Mouse (Mus musculus) kidney, postnatal 14 days (tissue): Measurements from ENCODE around the gene Rad51b.
A peak's percentile ranks its signal among the peaks of the same experiment; 100 is the strongest.

Experiments used
- DNase-seq: peaks from one replicate; pipeline ENCODE4 v3.0.0; 2022; ENCODE audit warnings: mixed read lengths

Gene Rad51b

DNA sequence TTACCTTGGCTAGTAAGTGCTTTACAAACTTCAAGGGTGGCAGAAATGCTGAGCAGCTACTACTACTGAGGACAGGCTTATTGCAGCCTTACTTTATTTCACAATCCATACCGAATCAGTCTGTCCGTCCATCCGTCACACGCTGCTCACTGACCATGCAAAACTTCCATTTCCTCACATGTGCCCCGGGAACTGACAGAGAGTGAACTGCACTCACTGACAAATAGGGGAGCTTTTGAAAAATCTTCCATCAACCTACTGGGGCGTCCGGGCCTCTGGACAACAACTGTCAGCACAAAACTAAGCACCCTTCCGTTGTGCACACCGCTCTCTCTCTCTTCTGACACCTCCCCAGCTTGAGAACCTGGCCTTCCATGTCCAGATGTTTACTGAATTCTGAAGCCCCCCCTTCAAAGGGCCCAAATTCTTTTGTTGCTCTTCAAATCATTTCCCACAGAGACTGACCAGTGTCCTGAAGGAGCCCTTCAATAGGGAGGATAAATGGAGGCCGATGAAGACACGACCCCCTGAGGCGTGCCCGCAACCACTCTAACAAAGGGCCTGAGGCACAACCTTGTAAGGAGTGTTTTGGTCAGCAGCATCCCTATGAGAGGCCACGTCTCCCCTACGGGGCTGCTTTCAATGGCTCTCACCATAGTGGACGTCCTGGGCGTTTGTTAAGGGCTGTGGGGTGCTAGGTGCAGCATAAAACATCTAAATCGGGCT, 515.9 kb downstream of the Rad51b start:
- DNase-seq: no peak

- no peak for DNase-seq
These were observed 516.7 kb downstream of the Rad51b start for GRCm38 (mm10) chr12:79813566-79814305.

GRCm38 (mm10) chr12:79814312-79815091, 517.4 kb downstream of the Rad51b start:
- DNase-seq: no peak

- DNase-seq: no peak
These were observed 519.2 kb downstream of the Rad51b start for GRCm38 (mm10) chr12:79816241-79816640.

DNA sequence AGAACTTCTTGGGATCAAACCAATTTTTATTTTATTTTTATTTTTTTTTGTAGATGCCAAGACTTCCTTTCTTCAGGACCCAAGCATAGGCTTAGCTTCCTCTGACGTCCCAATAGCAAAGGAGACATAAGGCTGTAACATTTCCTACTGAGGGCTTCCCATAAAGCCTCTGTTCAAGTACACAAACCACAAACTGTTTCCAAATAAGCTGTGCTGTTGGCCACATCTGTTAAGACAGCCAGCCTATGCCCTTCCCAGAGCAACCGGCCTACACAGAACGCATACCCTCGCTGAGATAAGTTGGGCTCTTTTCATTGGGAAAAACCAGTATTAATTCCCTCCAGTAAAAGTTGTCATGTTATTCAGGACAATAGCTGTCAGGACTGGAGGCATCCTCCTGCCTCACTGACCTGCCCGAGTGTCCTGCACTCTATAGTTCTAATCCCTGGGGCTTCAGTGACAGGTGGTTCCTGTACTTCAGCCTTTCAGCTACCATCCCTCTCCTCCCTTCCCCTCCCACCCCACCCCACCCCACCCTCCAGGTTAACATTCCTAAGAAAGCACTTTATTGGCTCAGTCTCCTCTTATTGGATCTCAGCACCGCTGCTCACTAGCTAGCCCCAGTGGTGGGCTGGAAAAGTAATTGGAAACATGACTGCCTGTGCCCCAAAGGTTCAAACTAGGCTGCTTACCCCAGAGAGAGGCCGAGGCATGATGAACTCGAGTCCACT, 523.3 kb downstream of the Rad51b start:
- DNase-seq: no peak

GRCm38 (mm10) chr12:79821901-79822300, 524.8 kb downstream of the Rad51b start:
- DNase-seq: no peak

GRCm38 (mm10) chr12:79822401-79822800, 525.3 kb downstream of the Rad51b start:
- DNase-seq: peak; percentile 33

DNA sequence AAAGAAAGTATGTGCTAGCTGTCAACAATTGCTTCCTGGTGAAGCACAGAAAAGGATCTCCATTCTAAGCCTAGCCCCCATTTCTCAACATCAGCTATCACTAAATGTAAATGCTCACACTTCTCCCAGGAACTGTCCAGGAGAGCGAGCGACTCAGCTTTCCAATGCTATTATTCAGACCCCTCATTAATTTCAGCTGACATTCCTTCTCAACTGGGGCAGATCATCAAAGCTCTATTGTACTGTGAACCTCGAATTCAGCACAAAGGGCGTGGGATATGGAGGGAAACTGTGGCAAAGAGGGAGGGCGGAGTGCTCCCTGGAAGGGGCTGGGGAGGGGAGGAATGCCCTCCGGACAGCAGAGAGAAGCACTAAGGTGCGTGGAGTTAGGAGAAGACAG, 528.8 kb downstream of the Rad51b start:
- no peak for DNase-seq

DNA sequence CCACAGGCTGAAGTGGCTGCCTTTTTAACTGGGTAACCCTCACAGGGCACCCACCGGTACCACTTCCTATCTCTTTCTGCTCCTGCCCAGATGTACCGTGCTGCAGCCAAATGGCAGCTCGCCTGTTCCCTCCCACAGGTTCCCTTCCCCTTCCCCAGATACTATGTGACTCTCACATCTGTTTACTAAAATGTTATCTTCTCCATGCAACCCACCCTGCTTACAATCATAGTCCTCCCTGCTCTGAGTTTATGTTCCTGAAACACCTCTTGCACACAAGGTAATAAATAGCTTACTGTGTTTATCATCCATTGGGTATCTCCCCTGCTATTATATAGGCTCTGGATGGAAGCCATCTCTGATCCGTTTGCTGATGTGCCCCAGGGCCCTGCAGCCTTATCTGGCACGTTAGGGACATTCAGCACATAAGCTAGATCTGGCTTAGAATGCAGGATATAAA, 530.2 kb downstream of the Rad51b start:
- DNase-seq: no peak

- DNase-seq: no peak
These were observed 530.7 kb downstream of the Rad51b start for GRCm38 (mm10) chr12:79827735-79828134.

DNA sequence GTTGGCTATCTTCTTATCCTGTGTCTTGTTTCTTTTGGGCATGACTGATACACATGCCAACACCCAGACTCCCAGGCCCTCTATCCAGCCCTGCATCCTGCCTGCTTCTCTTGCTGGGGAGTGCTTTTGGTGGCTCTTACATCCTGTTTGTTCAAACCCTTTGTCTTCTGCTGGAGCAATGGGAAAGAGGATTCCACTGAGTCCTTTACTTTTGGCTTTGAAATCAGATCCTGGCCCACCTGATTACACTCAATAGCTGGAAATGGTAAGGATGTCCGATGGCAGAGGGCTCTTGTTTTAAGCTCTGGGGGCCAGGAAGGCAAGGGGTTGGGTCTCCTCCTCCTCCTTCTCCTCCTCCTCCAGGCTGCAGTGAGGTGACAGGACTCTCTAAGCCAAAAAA, 533.6 kb downstream of the Rad51b start:
- peak; percentile 35 for DNase-seq

GRCm38 (mm10) chr12:79832611-79833010, 535.5 kb downstream of the Rad51b start:
- DNase-seq: no peak

GRCm38 (mm10) chr12:79835521-79835920, 538.4 kb downstream of the Rad51b start:
- DNase-seq: no peak

DNA sequence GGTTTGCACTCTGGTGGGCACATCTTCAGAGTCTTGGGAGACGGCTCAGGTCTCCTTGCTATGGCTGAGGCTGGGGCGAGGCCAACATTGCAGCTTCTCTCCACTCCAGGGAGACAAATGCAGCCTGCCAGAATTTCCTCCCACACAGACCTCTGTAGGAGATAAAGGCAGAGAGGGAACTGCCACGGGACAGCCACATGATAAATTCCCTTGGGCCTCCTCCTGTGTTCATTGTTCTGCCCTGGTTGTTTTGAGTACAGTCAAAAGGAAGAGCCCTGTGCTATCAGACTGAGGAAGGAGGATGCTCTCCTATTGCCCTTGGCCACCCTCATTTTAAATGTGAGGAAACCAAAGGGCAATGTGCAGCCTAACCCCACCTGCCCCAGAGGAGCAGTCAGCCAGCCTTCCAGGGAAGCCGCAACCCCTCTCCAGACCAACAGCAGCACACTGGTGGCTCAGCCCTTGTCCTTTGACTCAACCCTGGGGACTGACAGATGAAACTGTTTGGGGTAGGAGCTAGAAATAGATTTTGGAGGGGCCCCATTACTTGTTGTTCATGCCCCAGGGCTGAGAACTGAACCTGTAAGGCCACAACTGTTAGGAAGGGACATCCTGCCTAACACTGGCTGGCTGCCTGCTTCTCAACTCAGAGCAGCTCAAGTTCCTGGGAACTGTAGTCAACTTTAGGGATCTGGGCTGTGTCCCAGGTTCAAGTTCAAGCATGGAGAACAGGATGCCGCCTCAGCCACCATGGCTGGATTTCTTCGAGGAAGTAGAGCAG, 541.3 kb downstream of the Rad51b start:
- peak; percentile 78 for DNase-seq

GRCm38 (mm10) chr12:79839096-79839941, 542.2 kb downstream of the Rad51b start:
- no peak for DNase-seq

- DNase-seq: no peak
These were observed 543.4 kb downstream of the Rad51b start for GRCm38 (mm10) chr12:79840465-79840864.

DNA sequence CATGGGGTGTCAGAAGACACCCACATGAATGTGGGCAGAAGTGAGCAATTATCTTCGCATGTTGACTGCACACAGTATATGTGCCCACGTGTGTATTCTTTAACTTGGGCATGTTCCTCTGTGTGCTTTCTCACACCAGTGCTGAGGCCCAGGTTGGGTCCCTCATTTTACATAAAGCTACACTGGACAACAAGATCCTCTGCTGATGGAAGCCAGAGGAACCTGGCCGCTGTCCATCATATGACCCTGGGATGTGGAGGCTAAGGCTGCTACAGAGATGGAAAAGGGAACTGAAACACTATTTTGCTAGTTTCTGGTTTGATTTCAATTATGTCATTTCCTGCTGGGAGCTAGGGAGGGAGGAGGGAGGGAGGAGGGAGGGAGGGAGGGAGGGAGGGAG, 544.2 kb downstream of the Rad51b start:
- DNase-seq: no peak

- peak; percentile 40 for DNase-seq
These were observed 545.2 kb downstream of the Rad51b start for GRCm38 (mm10) chr12:79842319-79842718.

DNA sequence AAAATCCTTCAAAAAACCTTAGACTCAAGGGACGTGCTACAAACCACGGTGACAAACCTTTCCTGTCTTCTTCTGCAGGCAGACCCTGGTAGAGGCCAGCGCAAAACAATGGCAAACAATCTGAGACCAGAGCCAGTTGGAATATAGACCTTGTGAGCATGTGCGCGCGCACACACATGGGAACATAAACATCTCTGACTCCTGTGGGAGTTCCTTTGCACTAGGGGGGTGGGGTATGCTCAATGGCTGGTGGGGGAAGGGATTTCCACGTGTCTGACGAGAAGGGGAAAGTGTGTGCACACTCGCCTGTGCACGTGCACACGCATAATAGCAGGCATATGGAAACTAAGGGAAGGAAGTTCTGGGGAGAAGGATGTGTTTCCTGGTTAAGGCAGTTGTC, 545.9 kb downstream of the Rad51b start:
- no peak for DNase-seq

DNA sequence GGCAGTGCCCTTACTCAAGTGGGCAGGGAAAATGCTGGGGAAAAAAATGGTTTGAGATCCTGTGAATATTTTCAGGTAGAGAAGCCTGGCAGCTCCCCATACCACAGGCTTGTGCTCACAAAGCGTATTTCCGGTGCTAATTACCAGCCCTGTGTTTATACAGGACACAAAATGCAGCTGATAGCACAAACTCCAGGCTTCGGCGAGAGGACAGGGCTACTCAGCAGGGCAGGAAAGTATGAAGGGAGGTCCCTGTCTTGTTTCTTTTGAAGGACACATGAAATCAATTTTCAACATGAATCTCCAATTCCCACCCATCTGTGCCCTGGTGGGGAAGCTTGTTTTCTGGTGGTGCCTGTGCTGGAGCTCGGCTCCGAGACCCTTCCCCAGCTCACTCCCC, 546.4 kb downstream of the Rad51b start:
- no peak for DNase-seq
